Mouse (Mus musculus) heart, embryonic 14.5 days (tissue): ENCODE measurements around the gene Fnip2. TPM values are rescaled to one million over a fixed set of nuclear protein-coding genes. Genes with fewer than 3 reads are reported as not detected.

Source experiments
- ATAC-seq: fragments of 200-750 bp; cut with Nextera tagmentation; 2 replicates; pipeline ENCODE4 v1.8.0; 2017; ENCODE audit warnings: low read depth, moderate TSS enrichment; ENCODE audit not compliant: insufficient number of reproducible peaks, insufficient read depth, low FRiP score
- H3K27ac ChIP-seq, 2 experiments: fragments of 200-500 bp in 1 of 2; fragments of 300-500 bp in 1 of 2; sonication (generic) in 1 of 2; replicated peaks in 1 of 2; 2 replicates each; pipeline ENCODE4 v1.5.1; 2012 to 2014; ENCODE audit warnings: low read depth in 2 of 2, low read length in 2 of 2, control low read depth in 1 of 2, mild to moderate bottlenecking in 1 of 2, mixed read lengths in 1 of 2; ENCODE audit not compliant: control insufficient read depth in 1 of 2, insufficient read depth in 1 of 2
- H3K27me3 ChIP-seq: fragments of 300-500 bp; sonication (generic); 2 replicates; pipeline ENCODE4 v1.6.1; 2014; ENCODE audit warnings: mild to moderate bottlenecking, low read length, control low read depth; ENCODE audit not compliant: control insufficient read depth, insufficient read depth
- H3K36me3 ChIP-seq: fragments of 300-500 bp; sonication (generic); 2 replicates; pipeline ENCODE4 v1.6.1; 2014; ENCODE audit warnings: mild to moderate bottlenecking, control low read depth, low read length, mixed read lengths; ENCODE audit not compliant: control insufficient read depth, insufficient read depth
- H3K4me1 ChIP-seq, 2 experiments: fragments of 200-500 bp in 1 of 2; fragments of 300-500 bp in 1 of 2; sonication (generic) in 1 of 2; 2 replicates each; pipeline ENCODE4 v1.6.1; 2012 to 2014; ENCODE audit warnings: low read length in 2 of 2, control low read depth in 1 of 2, mixed read lengths in 1 of 2; ENCODE audit not compliant: control insufficient read depth in 2 of 2, insufficient read depth in 2 of 2
- H3K4me2 ChIP-seq: fragments of 300-500 bp; sonication (generic); 2 replicates; pipeline ENCODE4 v1.6.1; 2014; ENCODE audit warnings: mild to moderate bottlenecking, low read length
- H3K4me3 ChIP-seq, 2 experiments: fragments of 200-500 bp in 1 of 2; fragments of 300-500 bp in 1 of 2; sonication (generic) in 1 of 2; 2 replicates each; pipeline ENCODE4 v1.5.1; 2012 to 2014; ENCODE audit warnings: low read length in 2 of 2, mild to moderate bottlenecking in 2 of 2, control low read depth in 1 of 2, low read depth in 1 of 2, moderate library complexity in 1 of 2; ENCODE audit not compliant: control insufficient read depth in 1 of 2, insufficient read depth in 1 of 2
- H3K9ac ChIP-seq: fragments of 300-500 bp; sonication (generic); 2 replicates; pipeline ENCODE4 v1.6.1; 2014; ENCODE audit warnings: mild to moderate bottlenecking, low read length
- H3K9me3 ChIP-seq: fragments of 300-500 bp; sonication (generic); 2 replicates; pipeline ENCODE4 v1.6.1; 2016; ENCODE audit warnings: low read length, control low read depth; ENCODE audit not compliant: control insufficient read depth
- WGBS: fragments of 180-500 bp; shearing (Covaris S2); extraction: QIAGEN DNeasy Blood & Tissue Kit; methylation state at CpG from one replicate; pipeline ENCODE4 v1.1.7; 2014; 5-methylcytosine and 5-hydroxymethylcytosine counted together
- polyA plus RNA-seq: library from polyadenylated mRNA; unstranded; fragments of >200 nt; fragmentation: Nextera tagmentation; extraction: Ambion mirVana; gene quantifications from 2 replicates; pipeline ENCODE4 v1.2.1, GENCODE M21; 2014

The Fnip2 gene
- polyA plus RNA-seq, result 4.3 and 4.5 TPM in 2 replicates

DNA sequence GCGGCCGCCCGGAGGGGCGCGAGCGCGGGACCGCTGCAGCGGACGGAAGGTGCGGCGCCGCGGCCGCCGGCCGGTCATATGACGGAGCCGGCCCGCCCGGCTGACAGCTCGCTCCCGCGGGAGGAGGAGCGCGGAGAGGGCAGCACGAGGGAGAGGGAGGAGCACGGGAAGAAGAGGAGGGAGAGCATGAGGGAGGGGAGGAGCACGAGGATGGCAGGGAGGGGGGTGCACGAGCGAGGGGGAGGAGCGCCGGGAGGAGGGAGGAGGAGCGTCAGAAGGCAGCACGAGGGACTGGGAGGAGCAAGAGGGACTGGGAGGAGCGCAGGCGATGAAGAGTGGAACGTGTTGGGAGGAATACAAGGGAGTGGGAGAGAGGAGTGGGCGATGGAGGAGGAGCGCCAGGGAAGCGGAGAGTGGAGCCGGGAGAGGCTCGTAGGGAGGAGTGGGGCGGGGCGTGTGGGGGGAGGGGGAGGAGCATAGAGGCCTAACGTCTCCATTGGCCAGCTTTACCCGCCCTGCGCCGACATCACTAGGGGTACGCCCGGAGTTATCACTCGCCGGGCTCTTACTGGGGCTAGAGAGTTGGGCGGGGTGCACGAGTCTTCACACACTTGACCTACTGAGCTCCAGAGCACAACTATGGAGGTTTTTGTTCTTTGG, at the start of gene Fnip2:
Fnip2 (minus strand) TSS at position 94 of the 660 bp plus-strand sequence.
- Histone ChIP-seq H3K36me3 (no peaks in the 10 kb centered on the region), H3K4me2 (peak within 1 kb of the TSS; percentile 78), H3K9me3 (no peaks in the 10 kb centered on the region), H3K9ac (peak within 1 kb of the TSS; percentile 86), H3K27ac (peak within 1 kb of the TSS; percentile 78 to 84), H3K4me1 (peaks cover 6 to 13% of the 10 kb centered on the region in 2 experiments), H3K4me3 (peak within 1 kb of the TSS; percentile 82 to 91), H3K27me3 (no peaks in the 10 kb centered on the region)
- ATAC-seq, result peak; percentile 94
- under 1% methylated on average over 53 of the region's 55 CpGs for WGBS

DNA sequence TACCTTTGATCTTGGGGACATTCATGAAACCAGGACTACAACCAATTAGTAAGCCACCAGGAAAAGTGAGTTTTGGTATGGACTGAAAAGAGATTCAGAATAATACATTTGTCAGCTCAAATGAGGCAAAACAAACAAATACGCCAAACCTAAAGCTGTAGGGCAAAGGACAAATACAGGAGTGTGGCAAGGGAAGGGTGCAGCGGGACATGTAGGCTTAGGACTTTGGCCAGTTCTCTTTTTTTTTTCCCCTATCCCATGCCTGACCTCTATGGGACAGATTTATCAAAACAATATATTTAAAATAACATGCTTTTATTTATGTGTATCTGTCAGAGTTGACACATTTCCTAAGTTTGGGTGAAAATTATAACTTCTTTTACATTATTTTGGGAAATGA, 42.3 kb upstream of the Fnip2 start:
- H3K9ac ChIP-seq, result no peak overlapping the region
- WGBS, result 98% methylated on average over 2 of the region's 2 CpGs
- H3K27me3 ChIP-seq, result no peaks in the 10 kb centered on the region
- peaks cover 83% of the 10 kb centered on the region for H3K36me3 ChIP-seq
- 0 out of 2 replicates have a peak, but pooled peaks cover 3% of the 10 kb centered on the region for H3K9me3 ChIP-seq
- no peaks in the 10 kb centered on the region for H3K4me1 ChIP-seq
- no peak for ATAC-seq
- H3K27ac ChIP-seq, result no peak overlapping the region
- no peak overlapping the region for H3K4me3 ChIP-seq
- no peak overlapping the region for H3K4me2 ChIP-seq

DNA sequence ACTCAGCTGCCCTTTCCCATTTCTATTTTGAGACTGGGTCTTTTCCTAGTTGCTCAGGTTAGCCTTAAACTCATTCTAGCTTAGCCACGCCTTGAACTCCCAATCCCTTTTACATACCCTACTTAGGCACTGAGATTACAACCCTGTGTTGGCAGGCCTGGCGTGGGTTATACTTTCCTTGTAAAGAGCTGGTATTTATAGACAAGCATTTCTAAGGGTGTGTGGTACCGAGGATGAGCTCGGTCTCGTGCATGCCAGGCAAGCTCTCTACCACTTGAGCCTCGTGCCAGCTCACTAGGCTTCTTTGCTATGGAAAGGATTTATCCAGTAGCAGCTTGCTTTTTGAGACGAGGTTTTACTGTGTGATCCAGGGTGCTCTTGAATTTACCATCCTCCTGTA, 27.9 kb upstream of the Fnip2 start:
- Histone ChIP-seq H3K4me2 (no peak overlapping the region), H3K9ac (no peak overlapping the region), H3K27me3 (no peaks in the 10 kb centered on the region), H3K36me3 (peaks cover 70% of the 10 kb centered on the region), H3K27ac (no peak overlapping the region), H3K4me1 (peaks cover 0 to 10% of the 10 kb centered on the region in 2 experiments; a peak in 2 of 4 replicates), H3K9me3 (no peaks in the 10 kb centered on the region), H3K4me3 (no peak overlapping the region)
- ATAC-seq, result no peak
- WGBS, result 50% methylated on average over 7 of the region's 7 CpGs

DNA sequence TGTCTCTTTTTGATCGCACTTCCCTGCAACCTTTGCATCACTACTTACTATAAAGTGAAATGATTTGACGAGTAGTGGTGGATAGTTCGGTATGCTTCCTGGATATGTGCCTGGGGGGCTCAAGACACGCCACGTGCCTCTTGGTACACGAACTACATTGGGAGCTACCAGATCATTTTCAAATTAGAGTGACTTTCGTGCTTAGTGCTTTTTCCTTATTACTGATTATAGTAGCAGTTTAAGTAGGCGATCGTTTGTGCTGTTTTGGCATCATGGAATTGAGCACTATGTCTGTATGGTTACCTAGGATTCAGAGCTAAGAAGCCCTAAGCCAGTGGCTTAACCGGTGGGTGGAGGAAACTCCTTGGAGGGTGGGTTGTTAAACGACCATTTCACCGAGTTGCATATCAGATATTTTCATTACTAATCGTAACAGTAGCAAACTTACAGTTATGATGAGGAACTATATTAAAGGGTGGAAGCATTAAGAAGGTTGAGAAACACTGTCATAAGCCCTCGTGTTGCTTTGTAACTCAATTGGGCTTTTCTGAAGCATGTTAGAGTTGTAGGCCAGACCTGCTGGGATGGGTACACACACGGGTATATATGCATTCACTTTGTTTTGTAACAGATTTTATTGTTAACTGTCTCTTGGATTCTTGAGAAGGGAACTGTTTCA, 24.3 kb upstream of the Fnip2 start:
- peak overlapping the region; percentile 79 for H3K4me2 ChIP-seq
- ATAC-seq, result 0 out of 2 replicates have a peak, but pooled peaks have one; percentile 7

DNA sequence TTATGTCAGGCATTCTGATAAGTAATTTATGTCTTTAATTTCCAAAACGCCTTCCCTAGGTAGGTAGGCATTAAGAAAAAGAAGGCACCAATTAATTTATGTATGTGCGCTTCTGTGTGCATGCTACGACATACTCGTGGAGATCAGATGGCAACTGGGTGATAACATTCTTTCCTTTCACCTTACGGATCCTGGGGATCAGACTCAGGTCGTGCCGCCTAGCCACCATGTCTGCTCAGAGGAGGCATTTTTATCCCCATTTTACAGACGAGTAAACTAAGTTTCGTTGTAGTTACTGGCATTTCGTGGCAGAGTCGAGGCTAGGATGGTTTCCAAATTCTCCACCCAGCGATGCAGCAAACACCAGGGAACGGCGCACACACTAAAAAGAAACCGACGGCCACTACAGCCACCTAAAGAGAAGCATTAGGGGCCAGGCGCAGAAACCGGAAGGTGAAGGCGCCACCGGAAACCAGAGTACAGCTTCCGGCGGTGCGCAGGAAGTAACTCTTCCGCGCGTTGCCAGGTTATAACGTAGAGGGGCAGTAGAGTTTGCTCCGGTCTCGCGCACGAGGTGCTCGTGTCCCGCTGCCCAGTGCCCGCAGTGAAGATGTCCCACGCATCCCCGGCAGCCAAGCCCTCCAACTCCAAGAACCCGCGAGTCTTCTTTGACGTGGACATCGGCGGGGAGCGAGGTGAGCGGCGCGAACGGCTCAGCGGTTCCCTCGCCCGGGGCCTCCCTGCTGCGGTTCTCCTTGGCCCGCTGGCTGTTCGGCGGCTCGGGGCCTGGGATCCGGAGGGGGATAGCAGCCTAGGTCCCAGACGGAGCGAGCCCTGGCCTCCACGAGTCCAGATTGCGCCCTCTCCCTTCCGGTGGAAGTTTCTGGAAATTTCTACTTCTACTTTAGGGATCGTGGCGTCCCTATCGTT, 23.5 kb upstream of the Fnip2 start, which contains the start of gene Ppid:
Ppid (plus strand) TSS at position 480 of the 930 bp plus-strand sequence.
- Histone ChIP-seq H3K9me3 (no peaks in the 10 kb centered on the region), H3K9ac (peak within 1 kb of the TSS; percentile 95), H3K27ac (peak within 1 kb of the TSS; percentile 69 to 83), H3K27me3 (no peaks in the 10 kb centered on the region), H3K36me3 (peaks cover 29% of the 10 kb centered on the region), H3K4me1 (peaks cover 0 to 10% of the 10 kb centered on the region in 2 experiments; a peak in 2 of 4 replicates), H3K4me3 (peak within 1 kb of the TSS; percentile 82 to 90), H3K4me2 (peak within 1 kb of the TSS; percentile 79)
- WGBS, result 2% methylated on average over 63 of the region's 63 CpGs
- ATAC-seq, result peak; percentile 84

More for the DNA sequence above, 24.3 kb upstream of the Fnip2 start:
- peaks cover 37% of the 10 kb centered on the region for H3K36me3 ChIP-seq
- peak overlapping the region; percentile 95 for H3K9ac ChIP-seq
- H3K27ac ChIP-seq, result peak overlapping the region; percentile 69 to 83
- no peaks in the 10 kb centered on the region for H3K27me3 ChIP-seq
- 4% methylated on average over 15 of the region's 15 CpGs for WGBS
- H3K4me1 ChIP-seq, result peaks cover 0 to 10% of the 10 kb centered on the region in 2 experiments; a peak in 2 of 4 replicates
- no peaks in the 10 kb centered on the region for H3K9me3 ChIP-seq
- H3K4me3 ChIP-seq, result peak overlapping the region; percentile 82 to 90

DNA sequence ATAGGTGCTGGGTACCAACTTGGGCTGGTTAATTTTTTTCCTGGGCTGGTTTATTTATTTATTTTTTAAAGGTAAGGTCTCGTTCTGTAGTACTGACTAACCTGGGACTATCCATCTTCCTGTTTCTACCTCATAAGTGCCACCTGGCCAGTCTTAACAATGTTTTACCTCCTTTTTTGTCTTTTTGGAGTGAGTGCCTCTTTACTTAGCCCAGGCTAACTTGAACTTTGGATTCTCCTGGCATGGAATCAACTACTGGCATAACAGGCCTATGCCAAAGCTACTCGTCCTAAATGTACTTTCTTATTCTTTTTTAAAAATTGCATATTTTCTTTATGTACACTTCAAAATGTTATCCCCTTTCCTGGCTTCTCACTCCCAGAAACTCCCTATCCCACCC, 22.1 kb upstream of the Fnip2 start:
- H3K4me2 ChIP-seq, result no peak overlapping the region
- 73% methylated on average over 2 of the region's 2 CpGs for WGBS
- peaks cover 0 to 10% of the 10 kb centered on the region in 2 experiments; a peak in 2 of 4 replicates for H3K4me1 ChIP-seq
- no peak overlapping the region for H3K4me3 ChIP-seq
- no peak overlapping the region for H3K27ac ChIP-seq
- no peak for ATAC-seq
- H3K9ac ChIP-seq, result no peak overlapping the region
- peaks cover 14% of the 10 kb centered on the region for H3K36me3 ChIP-seq
- no peaks in the 10 kb centered on the region for H3K9me3 ChIP-seq
- H3K27me3 ChIP-seq, result no peaks in the 10 kb centered on the region

DNA sequence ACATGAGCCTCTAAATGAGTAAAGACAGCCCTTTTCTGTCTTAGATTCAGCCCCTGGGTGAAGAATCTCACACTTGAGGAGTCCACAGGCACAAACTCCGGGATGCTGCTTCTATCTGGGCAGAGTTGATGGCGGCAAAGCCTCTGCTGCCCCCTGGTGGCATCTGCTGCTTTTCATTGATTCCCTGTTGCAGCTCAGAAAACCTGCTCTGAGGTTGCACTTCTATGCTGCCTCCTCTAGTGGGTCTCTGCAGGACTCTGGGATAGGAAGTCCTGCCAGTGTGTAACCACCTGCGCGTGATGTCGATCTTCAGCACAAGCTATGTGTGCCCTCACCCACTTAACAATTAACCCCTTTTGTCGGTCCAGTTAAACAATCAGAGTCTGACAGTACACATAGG, 19.2 kb upstream of the Fnip2 start:
- no peak overlapping the region for H3K27ac ChIP-seq
- H3K4me3 ChIP-seq, result no peak overlapping the region
- no peaks in the 10 kb centered on the region for H3K36me3 ChIP-seq
- no peaks in the 10 kb centered on the region for H3K9me3 ChIP-seq
- H3K4me2 ChIP-seq, result no peak overlapping the region
- WGBS, result 4% methylated on average over 6 of the region's 6 CpGs
- no peaks in the 10 kb centered on the region for H3K4me1 ChIP-seq
- no peaks in the 10 kb centered on the region for H3K27me3 ChIP-seq
- peak; percentile 38; the same call in 1 of the 2 replicates for ATAC-seq
- no peak overlapping the region for H3K9ac ChIP-seq
